Mouse (Mus musculus) cerebellum, adult 2 months (tissue): ENCODE measurements at regions not wholly inside any gene's neighbourhood (a gene's known extent, or its start where the extent isn't known, plus 50 kb on each side); places are given as distances from the start of the nearest gene placed in this dataset.

ENCODE experiments used
- CTCF ChIP-seq: fragments of 200-500 bp; IDR thresholded peaks from 2 replicates; pipeline ENCODE4 v1.5.1; 2011; ENCODE audit warnings: low read depth, mild to moderate bottlenecking, control low read depth, low read length, moderate library complexity, borderline replicate concordance; ENCODE audit not compliant: insufficient read depth
- POLR2A ChIP-seq: fragments of 200-500 bp; IDR thresholded peaks from 2 replicates; pipeline ENCODE4 v1.6.1; 2011; ENCODE audit warnings: low read length, control low read depth, borderline replicate concordance; ENCODE audit not compliant: insufficient read depth

- TF ChIP-seq POLR2A: no peak
- no peak for TF ChIP-seq CTCF
Observed at GRCm38 (mm10) chr16:61171856-61172433, 566.6 kb upstream of the Epha6 start.
